Mouse (Mus musculus): ENCODE measurements around the gene Fance.

DNA sequence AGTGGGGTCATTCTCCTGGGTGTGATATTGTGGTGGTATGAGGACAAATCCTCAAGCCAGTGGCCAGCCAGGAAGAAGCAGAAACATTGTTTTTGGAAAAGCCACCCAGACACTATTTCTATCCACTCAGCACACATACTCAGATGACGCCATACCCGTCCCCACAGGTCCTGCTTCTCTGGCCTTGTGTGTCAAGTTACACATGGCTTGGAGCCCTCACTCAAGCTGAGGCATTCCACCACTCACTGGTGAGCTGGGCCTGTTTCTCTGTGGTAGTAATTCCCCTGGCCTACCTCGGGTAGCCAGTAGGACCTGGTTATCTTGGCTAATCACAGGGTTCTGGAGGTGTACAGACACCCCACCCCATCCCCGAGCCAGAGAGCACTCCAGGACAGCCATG lies 19.6 kb upstream of the Fance start:
- TF ChIP-seq E2F4 (IDR thresholded peaks at IDR 0.05; ENCODE audit: insufficient read depth) (no peak), POLR2A (IDR thresholded peaks at IDR 0.05; ENCODE audit: insufficient read length, low read depth) (no peak), MAX (IDR thresholded peaks at IDR 0.05; ENCODE audit: low read depth) (no peak)

Data from myocyte (in vitro differentiated cells).